Mouse (Mus musculus) midbrain, embryonic 16.5 days (tissue): ENCODE results near the gene Ptprq. TPM values are rescaled to one million over a fixed set of nuclear protein-coding genes. Genes with fewer than 3 reads are reported as not detected.

Experiments
- ATAC-seq: fragments of 200-750 bp; cut with Nextera tagmentation; 2 replicates; pipeline ENCODE4 v1.8.0; 2017; ENCODE audit warnings: moderate TSS enrichment
- H3K27ac ChIP-seq: fragments of 300-500 bp; sonication (generic); 2 replicates; pipeline ENCODE4 v1.5.1; 2014; ENCODE audit warnings: mild to moderate bottlenecking, low read length, mixed read lengths
- H3K27me3 ChIP-seq: fragments of 300-500 bp; sonication (generic); 2 replicates; pipeline ENCODE4 v1.6.1; 2014; ENCODE audit warnings: low read depth, low read length, mixed read lengths; ENCODE audit not compliant: control insufficient read depth, insufficient read depth
- H3K36me3 ChIP-seq: fragments of 300-500 bp; sonication (generic); 2 replicates; pipeline ENCODE4 v1.6.1; 2014; ENCODE audit warnings: mild to moderate bottlenecking, low read length, moderate library complexity, mixed read lengths; ENCODE audit not compliant: control insufficient read depth, insufficient read depth
- H3K4me1 ChIP-seq: fragments of 300-500 bp; sonication (generic); 2 replicates; pipeline ENCODE4 v1.6.1; 2014; ENCODE audit warnings: mild to moderate bottlenecking, low read length, mixed read lengths; ENCODE audit not compliant: control insufficient read depth, insufficient read depth
- H3K4me2 ChIP-seq: fragments of 300-500 bp; sonication (generic); 2 replicates; pipeline ENCODE4 v1.6.1; 2014; ENCODE audit warnings: mild to moderate bottlenecking, low read length, mixed read lengths
- H3K4me3 ChIP-seq: fragments of 300-500 bp; sonication (generic); 2 replicates; pipeline ENCODE4 v1.5.1; 2014; ENCODE audit warnings: low read depth, mild to moderate bottlenecking, low read length, moderate library complexity, mixed read lengths
- H3K9ac ChIP-seq: fragments of 300-500 bp; sonication (generic); 2 replicates; pipeline ENCODE4 v1.6.1; 2014; ENCODE audit warnings: low read depth, low read length, mixed read lengths
- H3K9me3 ChIP-seq: fragments of 300-500 bp; sonication (generic); replicated peaks from 2 replicates; pipeline ENCODE4 v1.6.1; 2014; ENCODE audit warnings: mild to moderate bottlenecking, low read length, mixed read lengths; ENCODE audit not compliant: control insufficient read depth, poor library complexity, severe bottlenecking
- WGBS: fragments of 180-500 bp; shearing (Covaris S2); extraction: QIAGEN DNeasy Blood & Tissue Kit; methylation state at CpG from one replicate; pipeline ENCODE4 v1.1.7; 2014; 5-methylcytosine and 5-hydroxymethylcytosine counted together
- polyA plus RNA-seq: library from polyadenylated mRNA; unstranded; fragments of >200 nt; fragmentation: Nextera tagmentation; extraction: Ambion mirVana; gene quantifications from 2 replicates; pipeline ENCODE4 v1.2.1, GENCODE M21; 2015

Ptprq gene
- polyA plus RNA-seq, 1 experiment from 2014 or later: 0.15 TPM

- Histone ChIP-seq H3K27me3 (no peaks in the 10 kb centered on the region), H3K36me3 (no peaks in the 10 kb centered on the region), H3K27ac (no peak overlapping the region), H3K4me3 (no peak overlapping the region), H3K4me1 (0 out of 2 replicates have a peak, but pooled peaks cover 2% of the 10 kb centered on the region), H3K4me2 (no peak overlapping the region), H3K9me3 (no peaks in the 10 kb centered on the region), H3K9ac (no peak overlapping the region)
- no peak for ATAC-seq
- 72% methylated on average over 7 of the region's 7 CpGs for WGBS
Measured at GRCm38 (mm10) chr10:107735448-107735847, 15.6 kb upstream of the Ptprq start.

GRCm38 (mm10) chr10:107734327-107734726 lies 14.5 kb upstream of the Ptprq start:
- Histone ChIP-seq H3K27ac (no peak overlapping the region), H3K9ac (no peak overlapping the region), H3K36me3 (no peaks in the 10 kb centered on the region), H3K4me3 (no peak overlapping the region), H3K4me2 (no peak overlapping the region), H3K4me1 (0 out of 2 replicates have a peak, but pooled peaks cover 2% of the 10 kb centered on the region), H3K27me3 (no peaks in the 10 kb centered on the region), H3K9me3 (no peaks in the 10 kb centered on the region)
- no peak for ATAC-seq

GRCm38 (mm10) chr10:107725631-107726030 lies 5.8 kb upstream of the Ptprq start:
- 82% methylated on average over 7 of the region's 7 CpGs for WGBS
- Histone ChIP-seq H3K4me1 (no peaks in the 10 kb centered on the region), H3K9me3 (no peaks in the 10 kb centered on the region), H3K36me3 (no peaks in the 10 kb centered on the region), H3K4me2 (no peak overlapping the region), H3K4me3 (no peak overlapping the region), H3K9ac (no peak overlapping the region), H3K27me3 (no peaks in the 10 kb centered on the region), H3K27ac (no peak overlapping the region)
- ATAC-seq: no peak

GRCm38 (mm10) chr10:107704443-107704842 lies 15.4 kb downstream of the Ptprq start:
- Histone ChIP-seq H3K27ac (no peak overlapping the region), H3K9me3 (no peaks in the 10 kb centered on the region), H3K9ac (no peak overlapping the region), H3K27me3 (no peaks in the 10 kb centered on the region), H3K4me2 (no peak overlapping the region), H3K4me3 (no peak overlapping the region), H3K36me3 (no peaks in the 10 kb centered on the region), H3K4me1 (no peaks in the 10 kb centered on the region)
- WGBS: 52% methylated on average over 3 of the region's 3 CpGs
- no peak for ATAC-seq

- Histone ChIP-seq H3K9ac (no peak overlapping the region), H3K4me2 (no peak overlapping the region), H3K36me3 (no peaks in the 10 kb centered on the region), H3K9me3 (no peaks in the 10 kb centered on the region), H3K27ac (no peak overlapping the region), H3K4me3 (no peak overlapping the region), H3K4me1 (no peaks in the 10 kb centered on the region), H3K27me3 (no peaks in the 10 kb centered on the region)
- 93% methylated on average over 3 of the region's 3 CpGs for WGBS
- no peak for ATAC-seq
Measured at GRCm38 (mm10) chr10:107700944-107701343, 18.9 kb downstream of the Ptprq start.

- 87% methylated on average over 2 of the region's 2 CpGs for WGBS
- Histone ChIP-seq H3K4me2 (no peak overlapping the region), H3K4me3 (no peak overlapping the region), H3K27me3 (no peaks in the 10 kb centered on the region), H3K9me3 (no peaks in the 10 kb centered on the region), H3K27ac (no peak overlapping the region), H3K9ac (no peak overlapping the region), H3K36me3 (no peaks in the 10 kb centered on the region), H3K4me1 (no peaks in the 10 kb centered on the region)
- no peak for ATAC-seq
Measured at GRCm38 (mm10) chr10:107698716-107699115, 21.1 kb downstream of the Ptprq start.

- no peak overlapping the region for H3K4me3 ChIP-seq
- no peaks in the 10 kb centered on the region for H3K9me3 ChIP-seq
- ATAC-seq: no peak
- no peak overlapping the region for H3K9ac ChIP-seq
- no peaks in the 10 kb centered on the region for H3K36me3 ChIP-seq
- no peak overlapping the region for H3K27ac ChIP-seq
- H3K4me2 ChIP-seq: no peak overlapping the region
- no peaks in the 10 kb centered on the region for H3K4me1 ChIP-seq
- 87% methylated on average over 5 of the region's 5 CpGs for WGBS
- no peaks in the 10 kb centered on the region for H3K27me3 ChIP-seq
Measured at GRCm38 (mm10) chr10:107697177-107697576, 22.7 kb downstream of the Ptprq start.

GRCm38 (mm10) chr10:107687382-107687781 lies 32.5 kb downstream of the Ptprq start:
- Histone ChIP-seq H3K27ac (no peak overlapping the region), H3K36me3 (no peaks in the 10 kb centered on the region), H3K4me3 (no peak overlapping the region), H3K27me3 (no peaks in the 10 kb centered on the region), H3K9ac (no peak overlapping the region), H3K4me2 (no peak overlapping the region), H3K4me1 (no peaks in the 10 kb centered on the region), H3K9me3 (no peaks in the 10 kb centered on the region)
- 80% methylated on average over 6 of the region's 6 CpGs for WGBS
- ATAC-seq: no peak

- ATAC-seq: no peak
- no peak overlapping the region for H3K27ac ChIP-seq
- no peak overlapping the region for H3K4me2 ChIP-seq
- H3K4me3 ChIP-seq: no peak overlapping the region
- no peaks in the 10 kb centered on the region for H3K27me3 ChIP-seq
- H3K4me1 ChIP-seq: no peaks in the 10 kb centered on the region
- H3K9ac ChIP-seq: no peak overlapping the region
- H3K36me3 ChIP-seq: no peaks in the 10 kb centered on the region
- H3K9me3 ChIP-seq: no peaks in the 10 kb centered on the region
- WGBS: 70% methylated on average over 1 of the region's 1 CpGs
Measured at GRCm38 (mm10) chr10:107675994-107676393, 43.9 kb downstream of the Ptprq start.
